Comparison of ENCODE assay signal across 8 mouse cellular contexts in genomic region chr5:135933900-135934441, GRCm38 (mm10). TPM values are rescaled to one million over a fixed set of nuclear protein-coding genes. Genes with fewer than 3 reads are reported as not detected.
DNase-seq lines count a peak whose midpoint lies in the region; ATAC-seq and TF ChIP-seq lines count a peak whose summit lies in the region.

No protein-coding gene starts in this region.

- peak overlapping the region; percentile 88 for H3K9ac ChIP-seq in limb, embryonic 12.5 days (replicated peaks)
- peak overlapping the region; percentile 83 for H3K9ac ChIP-seq in midbrain, embryonic 11.5 days (ENCODE audit: low read length)
- H3K9ac ChIP-seq in stomach, embryonic 14.5 days (replicated peaks; ENCODE audit: low read depth, low read length) = peak overlapping the region; percentile 50

- peak; percentile 66 to 68 for DNase-seq in adrenal gland, adult 18-20 months (ENCODE audit: low spot score in 2 of 2)
- peak; percentile 84 for DNase-seq in embryo, embryonic 11 days
- DNase-seq in gastrocnemius, postnatal 25 days = peak; percentile 62
- no peak for DNase-seq in midbrain, embryonic 11.5 days (ENCODE audit: low spot score, missing footprints)

- peaks cover 37% of the 10 kb centered on the region for H3K36me3 ChIP-seq in C2C12 (ENCODE audit: control insufficient read depth, insufficient read depth)
- peaks cover 35% of the 10 kb centered on the region for H3K36me3 ChIP-seq in limb, embryonic 12.5 days
- peaks cover 20% of the 10 kb centered on the region; the same call in 1 of the 2 replicates for H3K36me3 ChIP-seq in midbrain, embryonic 11.5 days (ENCODE audit: control insufficient read depth, insufficient read depth, low read length)
- H3K36me3 ChIP-seq in stomach, embryonic 14.5 days (ENCODE audit: control insufficient read depth, insufficient read depth, low read length) = peaks cover 33% of the 10 kb centered on the region

- peak overlapping the region; percentile 82 for H3ac ChIP-seq in C2C12 (ENCODE audit: control insufficient read depth, insufficient read length, low read depth)

- peak overlapping the region; percentile 94 for H3K4me3 ChIP-seq in C2C12 (ENCODE audit: insufficient read depth, poor library complexity, severe bottlenecking)
- H3K4me3 ChIP-seq in limb, embryonic 12.5 days (replicated peaks) = peak overlapping the region; percentile 91
- H3K4me3 ChIP-seq in midbrain, embryonic 11.5 days (ENCODE audit: low read depth, low read length) = peak overlapping the region; percentile 69
- H3K4me3 ChIP-seq in stomach, embryonic 14.5 days (ENCODE audit: low read depth, low read length) = peak overlapping the region; percentile 57

- under 1% methylated on average over 35 of the region's 35 CpGs for WGBS in limb, embryonic 12.5 days
- WGBS in midbrain, embryonic 11.5 days = under 1% methylated on average over 35 of the region's 35 CpGs
- WGBS in stomach, embryonic 14.5 days = under 1% methylated on average over 35 of the region's 35 CpGs

- ATAC-seq in inflammation-experienced regulatory T-cells, adult 6 months = peak; percentile 40
- ATAC-seq in limb, embryonic 12.5 days (ENCODE audit: insufficient number of reproducible peaks, insufficient read depth, low FRiP score, low TSS enrichment, low read depth) = peak; percentile 57
- ATAC-seq in midbrain, embryonic 11.5 days (ENCODE audit: low FRiP score) = peak; percentile 80
- ATAC-seq in stomach, embryonic 14.5 days (ENCODE audit: insufficient number of reproducible peaks, insufficient read depth, low FRiP score, low read depth) = peak; percentile 66; the same call in 1 of the 2 replicates

- H3K9me3 ChIP-seq in limb, embryonic 12.5 days = no peaks in the 10 kb centered on the region
- no peaks in the 10 kb centered on the region for H3K9me3 ChIP-seq in midbrain, embryonic 11.5 days (ENCODE audit: control insufficient read depth, low read length)
- H3K9me3 ChIP-seq in stomach, embryonic 14.5 days (ENCODE audit: control insufficient read depth, low read depth, low read length) = no peaks in the 10 kb centered on the region

- H3K27ac ChIP-seq in limb, embryonic 12.5 days = peak overlapping the region; percentile 97
- H3K27ac ChIP-seq in midbrain, embryonic 11.5 days (ENCODE audit: low read depth, low read length) = peak overlapping the region; percentile 90
- H3K27ac ChIP-seq in stomach, embryonic 14.5 days (ENCODE audit: low read length) = peak overlapping the region; percentile 97

- TF ChIP-seq CTCF in C2C12 (IDR thresholded peaks at IDR 0.05; ENCODE audit: control insufficient read depth, insufficient read depth, insufficient read length) = no peak

- peaks cover 53% of the 10 kb centered on the region for H3K79me3 ChIP-seq in C2C12 (ENCODE audit: low read depth)

- H3K4me1 ChIP-seq in limb, embryonic 12.5 days (replicated peaks) = peaks cover 12% of the 10 kb centered on the region
- peaks cover 21% of the 10 kb centered on the region for H3K4me1 ChIP-seq in midbrain, embryonic 11.5 days (ENCODE audit: control insufficient read depth, insufficient read depth, low read length)
- 0 out of 2 replicates have a peak, but pooled peaks cover 3% of the 10 kb centered on the region for H3K4me1 ChIP-seq in stomach, embryonic 14.5 days (ENCODE audit: control insufficient read depth, insufficient read depth, low read length)

- peak overlapping the region; percentile 71 for H3K4me2 ChIP-seq in limb, embryonic 12.5 days
- peak overlapping the region; percentile 51 for H3K4me2 ChIP-seq in midbrain, embryonic 11.5 days
- peak overlapping the region; percentile 67 for H3K4me2 ChIP-seq in stomach, embryonic 14.5 days (replicated peaks; ENCODE audit: low read depth, low read length)

- H3K27me3 ChIP-seq in C2C12 (ENCODE audit: control insufficient read depth, insufficient read depth, insufficient read length) = no peaks in the 10 kb centered on the region
- H3K27me3 ChIP-seq in limb, embryonic 12.5 days = no peaks in the 10 kb centered on the region
- H3K27me3 ChIP-seq in midbrain, embryonic 11.5 days (ENCODE audit: control insufficient read depth, insufficient read depth, low read length) = no peaks in the 10 kb centered on the region
- H3K27me3 ChIP-seq in stomach, embryonic 14.5 days (ENCODE audit: control insufficient read depth, insufficient read depth, low read length) = no peaks in the 10 kb centered on the region

- peaks cover 55% of the 10 kb centered on the region for H3K79me2 ChIP-seq in C2C12 (ENCODE audit: control insufficient read depth, insufficient read depth)

TF ChIP-seq in C2C12, 6 proteins besides CTCF, POLR2A, EP300 and RAD21:
- TF ChIP-seq USF1 (IDR thresholded peaks at IDR 0.05; ENCODE audit: low read depth) = no peak

RNA-seq across cellular contexts. Expression of gene Ywhag, which starts 0.4 kb away (rescaled TPM):
- 227 TPM for polyA plus RNA-seq in C2C12 (2012; fragmentation: generic; extraction: Trizol)
- total RNA-seq in adrenal gland, adult 18-20 months (2021) = 100 to 1,000 TPM; 665 to 853 TPM
- total RNA-seq in gastrocnemius, postnatal 25 days (2021) = 100 to 1,000 TPM; 282 to 288 TPM
- 10 to 100 TPM; 29.8 to 46.2 (median 37.0) TPM for polyA plus RNA-seq in inflammation-experienced regulatory T-cells, adult 6 months (2017; shearing (Covaris generic))
- 180 and 182 TPM in 2 replicates for polyA plus RNA-seq in limb, embryonic 12.5 days (2016; fragmentation: Nextera tagmentation; extraction: Ambion mirVana)
- 182 and 188 TPM in 2 replicates for polyA plus RNA-seq in midbrain, embryonic 11.5 days (2014; fragmentation: Nextera tagmentation; extraction: Ambion mirVana)
- 99.4 and 101 TPM in 2 replicates for polyA plus RNA-seq in stomach, embryonic 14.5 days (2014; fragmentation: Nextera tagmentation; extraction: Ambion mirVana)

RNA-seq across cellular contexts. Expression of gene Ssc4d, which starts 40.4 kb away (rescaled TPM):
- 3.6 TPM for polyA plus RNA-seq in C2C12 (2012; fragmentation: generic; extraction: Trizol)
- 1 to 10 TPM; 3.3 to 4.3 TPM for total RNA-seq in adrenal gland, adult 18-20 months (2021)
- total RNA-seq in gastrocnemius, postnatal 25 days (2021) = 1 to 10 TPM in 1 of 2 experiments, under 1 TPM in 1; 0.67 to 1.2 TPM
- 1 to 10 TPM; 1.0 to 2.0 (median 1.4) TPM for polyA plus RNA-seq in inflammation-experienced regulatory T-cells, adult 6 months (2017; shearing (Covaris generic))
- polyA plus RNA-seq in limb, embryonic 12.5 days (2016; fragmentation: Nextera tagmentation; extraction: Ambion mirVana) = 4.8 and 5.6 TPM in 2 replicates
- polyA plus RNA-seq in midbrain, embryonic 11.5 days (2014; fragmentation: Nextera tagmentation; extraction: Ambion mirVana) = 0.68 and 0.86 TPM in 2 replicates
- polyA plus RNA-seq in stomach, embryonic 14.5 days (2014; fragmentation: Nextera tagmentation; extraction: Ambion mirVana) = 1.9 and 2.2 TPM in 2 replicates

RNA-seq across cellular contexts. Expression of gene Zp3, which starts 45.9 kb away (rescaled TPM):
- not detected for polyA plus RNA-seq in C2C12 (2012; fragmentation: generic; extraction: Trizol)
- not detected for total RNA-seq in adrenal gland, adult 18-20 months (2021)
- total RNA-seq in gastrocnemius, postnatal 25 days (2021) = not detected
- not detected for polyA plus RNA-seq in inflammation-experienced regulatory T-cells, adult 6 months (2017; shearing (Covaris generic))
- polyA plus RNA-seq in limb, embryonic 12.5 days (2016; fragmentation: Nextera tagmentation; extraction: Ambion mirVana) = not detected in 2 replicates
- polyA plus RNA-seq in midbrain, embryonic 11.5 days (2014; fragmentation: Nextera tagmentation; extraction: Ambion mirVana) = not detected in 2 replicates
- polyA plus RNA-seq in stomach, embryonic 14.5 days (2014; fragmentation: Nextera tagmentation; extraction: Ambion mirVana) = not detected in 2 replicates

RNA-seq across cellular contexts. Expression of gene Hspb1, which starts 46.3 kb away (rescaled TPM):
- 638 TPM for polyA plus RNA-seq in C2C12 (2012; fragmentation: generic; extraction: Trizol)
- 1,000 to 10,000 TPM in 1 of 2 experiments, 100 to 1,000 TPM in 1; 220 to 1,206 TPM for total RNA-seq in adrenal gland, adult 18-20 months (2021)
- 100 to 1,000 TPM; 290 to 454 TPM for total RNA-seq in gastrocnemius, postnatal 25 days (2021)
- under 1 TPM in 1 of 3 experiments, not detected in 2; 0.82 TPM for polyA plus RNA-seq in inflammation-experienced regulatory T-cells, adult 6 months (2017; shearing (Covaris generic))
- 59.6 and 66.8 TPM in 2 replicates for polyA plus RNA-seq in limb, embryonic 12.5 days (2016; fragmentation: Nextera tagmentation; extraction: Ambion mirVana)
- 8.7 and 9.9 TPM in 2 replicates for polyA plus RNA-seq in midbrain, embryonic 11.5 days (2014; fragmentation: Nextera tagmentation; extraction: Ambion mirVana)
- 221 and 237 TPM in 2 replicates for polyA plus RNA-seq in stomach, embryonic 14.5 days (2014; fragmentation: Nextera tagmentation; extraction: Ambion mirVana)
